Mouse (Mus musculus) MEL (cell line): ENCODE data around the gene Mgat5. TPM values are rescaled to one million over a fixed set of nuclear protein-coding genes. Genes with fewer than 3 reads are reported as not detected.
A peak's percentile ranks its signal among the peaks of the same experiment; 100 is the strongest.

Experiments
- DNase-seq: peaks from one replicate; pipeline ENCODE4 v3.0.0; 2011; ENCODE audit warnings: low read depth, low spot score
- H3K27ac ChIP-seq: 2 replicates; pipeline ENCODE4 v1.5.1; 2012; ENCODE audit warnings: low read depth, mild to moderate bottlenecking, control low read depth, low read length, moderate library complexity; ENCODE audit not compliant: control insufficient read depth
- H3K27me3 ChIP-seq, 2 experiments: fragments of 150-350 bp in 1 of 2; sonication (generic) in 1 of 2; 2 replicates each; pipeline ENCODE4 v1.6.1; 2012; ENCODE audit warnings: low read length in 2 of 2, mild to moderate bottlenecking in 2 of 2, improper control_type of control experiment in 1 of 2, moderate library complexity in 1 of 2; ENCODE audit not compliant: insufficient read depth in 2 of 2, control insufficient read depth in 1 of 2
- H3K36me3 ChIP-seq, 2 experiments: 2 replicates each; pipeline ENCODE4 v1.6.1; 2012 to 2014; ENCODE audit warnings: low read length in 2 of 2, improper control_type of control experiment in 1 of 2, inconsistent platforms in 1 of 2, mild to moderate bottlenecking in 1 of 2; ENCODE audit not compliant: insufficient read depth in 2 of 2, control insufficient read depth in 1 of 2
- H3K4me1 ChIP-seq, 2 experiments: fragments of 150-350 bp in 1 of 2; sonication (generic) in 1 of 2; 2 replicates each; pipeline ENCODE4 v1.6.1; 2012; ENCODE audit warnings: low read length in 2 of 2, improper control_type of control experiment in 1 of 2, mild to moderate bottlenecking in 1 of 2; ENCODE audit not compliant: insufficient read depth in 2 of 2, control insufficient read depth in 1 of 2
- H3K4me3 ChIP-seq, 2 experiments: fragments of 150-350 bp in 1 of 2; sonication (generic) in 1 of 2; 2 replicates each; pipeline ENCODE4 v1.5.1; 2012; ENCODE audit warnings: low read depth in 2 of 2, low read length in 2 of 2, mild to moderate bottlenecking in 2 of 2, moderate library complexity in 2 of 2, control low read depth in 1 of 2, improper control_type of control experiment in 1 of 2; ENCODE audit not compliant: control insufficient read depth in 1 of 2, insufficient read depth in 1 of 2
- H3K79me2 ChIP-seq: 2 replicates; pipeline ENCODE4 v1.6.1; 2012; ENCODE audit warnings: mild to moderate bottlenecking, low read length, moderate library complexity; ENCODE audit not compliant: control insufficient read depth, poor library complexity, insufficient read depth
- H3K9ac ChIP-seq: 2 replicates; pipeline ENCODE4 v1.6.1; 2012; ENCODE audit warnings: low read depth, mild to moderate bottlenecking, control low read depth, low read length, moderate library complexity; ENCODE audit not compliant: control insufficient read depth, poor library complexity, severe bottlenecking
- H3K9me3 ChIP-seq: fragments of 150-350 bp; sonication (generic); replicated peaks from 2 replicates; pipeline ENCODE4 v1.6.1; 2012; ENCODE audit warnings: mild to moderate bottlenecking, low read length, improper control_type of control experiment, moderate library complexity; ENCODE audit not compliant: insufficient read depth
- CHD1 ChIP-seq: IDR thresholded peaks from 2 replicates; pipeline ENCODE4 v1.6.1; 2012; ENCODE audit warnings: low read depth, mild to moderate bottlenecking, inconsistent platforms, low read length, improper control_type of control experiment
- E2F4 ChIP-seq: IDR thresholded peaks from 2 replicates; pipeline ENCODE4 v1.6.1; 2011; ENCODE audit warnings: low read depth, low read length, improper control_type of control experiment, borderline replicate concordance
- GATA1 ChIP-seq: IDR thresholded peaks from 2 replicates; pipeline ENCODE4 v1.6.1; 2011; ENCODE audit warnings: low read depth, low read length, improper control_type of control experiment
- HCFC1 ChIP-seq: IDR thresholded peaks from 2 replicates; pipeline ENCODE4 v1.6.1; 2012; ENCODE audit warnings: low read depth, mild to moderate bottlenecking, inconsistent platforms, low read length, improper control_type of control experiment, moderate library complexity
- MAFK ChIP-seq: IDR thresholded peaks from 2 replicates; pipeline ENCODE4 v1.6.1; 2011; ENCODE audit warnings: low read depth, mild to moderate bottlenecking, low read length, improper control_type of control experiment, borderline replicate concordance
- MAX ChIP-seq: IDR thresholded peaks from 2 replicates; pipeline ENCODE4 v1.6.1; 2011; ENCODE audit warnings: low read length, improper control_type of control experiment
- MEF2A ChIP-seq: IDR thresholded peaks from 2 replicates; pipeline ENCODE4 v1.6.1; 2014; ENCODE audit warnings: low read depth, mild to moderate bottlenecking, inconsistent platforms, low read length, improper control_type of control experiment; ENCODE audit not compliant: poor library complexity, insufficient replicate concordance, severe bottlenecking; ENCODE audit errors: extremely low read depth
- MXI1 ChIP-seq: IDR thresholded peaks from 2 replicates; pipeline ENCODE4 v1.6.1; 2011; ENCODE audit warnings: mild to moderate bottlenecking, low read depth, low read length, improper control_type of control experiment
- MYC ChIP-seq: IDR thresholded peaks from 2 replicates; pipeline ENCODE4 v1.6.1; 2011; ENCODE audit warnings: low read depth, mild to moderate bottlenecking, low read length, improper control_type of control experiment, moderate library complexity
- NELFE ChIP-seq: IDR thresholded peaks from 2 replicates; pipeline ENCODE4 v1.6.1; 2011; ENCODE audit warnings: low read depth, low read length, improper control_type of control experiment
- NRF1 ChIP-seq: IDR thresholded peaks from 2 replicates; pipeline ENCODE4 v1.6.1; 2014; ENCODE audit warnings: low read depth, mild to moderate bottlenecking, inconsistent platforms, low read length, improper control_type of control experiment, moderate library complexity; ENCODE audit not compliant: poor library complexity, insufficient read depth, severe bottlenecking
- POLR2A ChIP-seq, 2 experiments: IDR thresholded peaks; 2 replicates each; pipeline ENCODE4 v1.6.1; 2011 to 2012; ENCODE audit warnings: low read length in 2 of 2, mild to moderate bottlenecking in 2 of 2, control low read depth in 1 of 2, improper control_type of control experiment in 1 of 2, low read depth in 1 of 2, moderate library complexity in 1 of 2; ENCODE audit not compliant: control insufficient read depth in 1 of 2, insufficient read depth in 1 of 2, poor library complexity in 1 of 2
- SIN3A ChIP-seq: IDR thresholded peaks from 2 replicates; pipeline ENCODE4 v1.6.1; 2012; ENCODE audit warnings: low read length, improper control_type of control experiment, inconsistent platforms
- TAL1 ChIP-seq: IDR thresholded peaks from 2 replicates; pipeline ENCODE4 v1.6.1; 2012; ENCODE audit warnings: mild to moderate bottlenecking, inconsistent platforms, low read length, moderate library complexity, mixed read lengths
- TCF12 ChIP-seq: IDR thresholded peaks from 2 replicates; pipeline ENCODE4 v1.6.1; 2014; ENCODE audit warnings: low read depth, mild to moderate bottlenecking, inconsistent platforms, low read length, improper control_type of control experiment, moderate library complexity
- USF1 ChIP-seq: IDR thresholded peaks from 2 replicates; pipeline ENCODE4 v1.6.1; 2014; ENCODE audit warnings: low read depth, mild to moderate bottlenecking, inconsistent platforms, low read length, improper control_type of control experiment, moderate library complexity
- ZC3H11A ChIP-seq: IDR thresholded peaks from 2 replicates; pipeline ENCODE4 v1.6.1; 2012; ENCODE audit warnings: low read depth, mild to moderate bottlenecking, inconsistent platforms, low read length, improper control_type of control experiment
- ZKSCAN1 ChIP-seq: IDR thresholded peaks from 2 replicates; pipeline ENCODE4 v1.6.1; 2012; ENCODE audit warnings: low read depth, mild to moderate bottlenecking, inconsistent platforms, low read length, improper control_type of control experiment, moderate library complexity
- polyA plus RNA-seq, 2 experiments: library from polyadenylated mRNA; stranded (reverse) in 1 of 2; unstranded in 1 of 2; fragments of >175 nt in 1 of 2; fragments of >200 nt in 1 of 2; gene quantifications; 2 replicates each; pipeline versions ENCODE4 v1.2.1 to v1.2.4; 2012; ENCODE audit warnings: low replicate concordance in 2 of 2, low read depth in 1 of 2; ENCODE audit not compliant: insufficient read length in 2 of 2, insufficient read depth in 1 of 2, missing spikeins in 1 of 2
- total RNA-seq: library from RNA; depleted of rRNA; stranded (reverse); fragments of 300-350 nt; gene quantifications from 2 replicates; pipeline ENCODE4 v1.2.3, GENCODE M21; 2012

Mgat5 gene
- total and polyA plus RNA-seq, 3 experiments: 6.9 to 9.5 TPM; not detected in 1

GRCm38 (mm10) chr1:127337740-127338139 lies 132.9 kb downstream of the Mgat5 start:
- Histone ChIP-seq H3K4me3 (no peak overlapping the region), H3K36me3 (peaks cover 2 to 10% of the 10 kb centered on the region in 2 experiments; a peak in 3 of 4 replicates), H3K27ac (no peak overlapping the region), H3K9me3 (no peaks in the 10 kb centered on the region), H3K27me3 (no peaks in the 10 kb centered on the region), H3K79me2 (no peaks in the 10 kb centered on the region; the same call in 1 of the 2 replicates), H3K4me1 (peaks cover 9 to 12% of the 10 kb centered on the region in 2 experiments), H3K9ac (no peak overlapping the region)
- no peak for DNase-seq
- TF ChIP-seq HCFC1 (no peak), NRF1 (no peak), E2F4 (no peak), MAFK (no peak), MAX (no peak), MXI1 (no peak), TAL1 (no peak), MYC (no peak), CHD1 (no peak), NELFE (no peak)

DNA sequence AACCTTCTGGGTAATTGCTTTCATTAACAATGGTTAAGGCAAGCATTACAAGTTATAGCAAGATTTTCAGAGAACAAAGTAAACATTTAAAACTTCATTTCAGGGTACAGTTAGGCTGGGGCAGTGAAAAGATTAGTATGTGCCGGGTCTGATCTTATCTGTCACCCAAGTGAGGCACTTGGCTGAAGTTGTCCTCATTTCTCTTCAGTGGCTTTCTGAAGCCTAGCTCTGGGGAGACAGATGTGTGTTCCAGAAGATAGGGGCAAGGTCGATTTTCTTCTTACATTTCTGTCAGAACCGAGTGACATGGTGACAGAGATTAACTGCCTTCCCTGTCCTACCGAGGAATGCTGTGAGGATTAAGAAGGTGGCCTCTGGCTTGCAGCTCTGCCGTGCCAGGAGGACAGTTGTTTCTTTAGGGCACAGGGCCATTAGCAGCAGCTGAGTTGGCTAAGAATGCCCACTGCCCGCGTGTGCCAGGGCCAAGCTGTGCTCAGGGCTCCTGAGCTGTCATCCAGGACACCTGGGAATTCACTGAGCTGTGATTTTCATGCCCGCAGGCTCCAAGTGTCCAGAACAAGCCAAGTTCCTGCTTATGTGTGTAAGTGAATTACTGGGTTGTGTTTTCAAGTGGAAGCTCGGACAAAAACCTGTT lies 134.1 kb downstream of the Mgat5 start:
- TF ChIP-seq TCF12 (peak; percentile 32; the same call in 1 of the 2 replicates), GATA1 (peak; percentile 58; the same call in 1 of the 2 replicates), MYC (no peak)
- TF ChIP-seq, all 39 proteins: peak for 2
- peak; percentile 29 for DNase-seq
- Histone ChIP-seq H3K4me3 (no peak overlapping the region), H3K79me2 (no peaks in the 10 kb centered on the region; the same call in 1 of the 2 replicates), H3K4me1 (peaks cover 4 to 12% of the 10 kb centered on the region in 2 experiments), H3K9me3 (no peaks in the 10 kb centered on the region), H3K36me3 (peaks cover 2 to 10% of the 10 kb centered on the region in 2 experiments; a peak in 3 of 4 replicates), H3K27ac (no peak overlapping the region), H3K27me3 (no peaks in the 10 kb centered on the region), H3K9ac (no peak overlapping the region)

- no peaks in the 10 kb centered on the region; the same call in 1 of the 2 replicates for H3K79me2 ChIP-seq
- no peak for DNase-seq
- no peak for TF ChIP-seq TCF12
- TF ChIP-seq MEF2A: no peak
- no peak for TF ChIP-seq SIN3A
- TF ChIP-seq ZKSCAN1: no peak
- TF ChIP-seq POLR2A (IDR thresholded peaks at IDR 0.05; ENCODE audit: control insufficient read depth in 1 of 2, insufficient read depth in 1 of 2, low read depth in 1 of 2, low read length in 2 of 2, poor library complexity in 1 of 2): no peak
- TF ChIP-seq ZC3H11A: no peak
- TF ChIP-seq NELFE: no peak
- TF ChIP-seq USF1: no peak
- no peak overlapping the region for H3K4me3 ChIP-seq
- H3K27me3 ChIP-seq: no peaks in the 10 kb centered on the region
- peaks cover 4 to 12% of the 10 kb centered on the region in 2 experiments for H3K4me1 ChIP-seq
- no peak overlapping the region for H3K27ac ChIP-seq
- H3K9ac ChIP-seq: no peak overlapping the region
- peaks cover 2 to 10% of the 10 kb centered on the region in 2 experiments; a peak in 3 of 4 replicates for H3K36me3 ChIP-seq
- H3K9me3 ChIP-seq: no peaks in the 10 kb centered on the region
These were observed 135.5 kb downstream of the Mgat5 start for GRCm38 (mm10) chr1:127340296-127340695.
